Mouse (Mus musculus) testis, postnatal 10 days (tissue): ENCODE measurements around the gene Rab4b.

Experiments
- DNase-seq: peaks from one replicate; pipeline ENCODE4 v3.0.0; 2021; ENCODE audit warnings: low spot score

Rab4b gene

DNA sequence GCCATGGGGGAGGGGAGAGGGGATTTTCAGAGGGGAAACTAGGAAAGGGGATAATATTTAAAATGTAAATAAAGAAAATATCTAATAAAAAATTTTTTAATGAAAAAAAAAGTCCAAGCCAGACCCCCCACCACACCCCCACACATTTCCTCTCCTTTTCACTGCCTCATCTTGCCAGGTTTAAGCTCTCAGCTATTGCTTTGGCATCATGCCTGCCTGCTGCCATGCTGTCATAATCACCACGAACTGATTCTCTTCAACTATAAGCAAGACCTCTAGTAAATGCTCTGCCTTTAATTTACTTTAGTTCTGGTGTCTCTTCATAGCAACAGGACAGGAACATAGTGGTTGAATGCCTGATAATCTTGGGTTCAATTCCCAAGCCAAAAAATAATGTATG is 3.8 kb upstream of the Rab4b start:
- DNase-seq, result no peak

DNA sequence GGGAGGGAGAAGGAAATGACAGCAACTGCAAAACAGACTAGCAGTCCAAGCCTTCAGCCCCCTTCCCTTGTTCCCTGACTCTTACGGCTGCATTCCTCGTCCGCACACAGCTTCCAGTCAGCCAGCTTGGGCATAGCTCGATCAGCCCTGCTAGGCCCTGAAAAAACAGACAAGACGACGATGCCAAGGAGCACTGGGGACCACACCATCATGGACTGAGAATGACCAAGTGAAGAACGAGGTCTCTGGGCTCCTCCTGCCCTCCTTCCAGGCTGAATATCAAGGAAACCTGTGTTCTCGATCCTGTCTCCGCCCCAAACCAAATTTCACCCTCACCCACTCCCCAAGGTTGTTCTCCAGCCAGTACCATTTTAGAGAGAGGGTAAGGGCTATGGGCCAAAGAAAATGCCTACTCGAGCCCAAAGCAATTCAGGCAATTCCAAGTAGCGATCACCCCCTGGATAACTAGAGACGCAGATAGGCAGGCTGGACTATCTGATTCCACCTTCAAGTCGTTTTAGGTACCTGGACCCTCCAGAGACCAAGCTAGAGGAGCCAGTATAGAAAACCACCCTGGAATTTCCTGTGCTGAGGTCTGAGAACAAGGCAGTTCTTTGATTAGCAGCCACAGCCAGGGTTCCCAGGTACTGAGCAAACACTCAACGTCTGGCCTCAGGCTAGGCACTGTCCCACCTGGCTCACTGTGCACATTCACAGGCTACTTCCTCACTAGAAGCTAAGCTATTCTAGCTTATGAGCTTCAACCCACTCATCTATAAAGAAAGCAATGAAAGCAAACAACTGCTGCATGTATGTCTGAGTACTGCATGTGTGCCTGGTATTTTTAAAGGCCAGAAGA is 2.4 kb upstream of the Rab4b start, which contains the start of the genes Gm21983 and Mia:
Gene Gm21983 (minus strand): TSS at position 250 of the 859 bp plus-strand sequence.
Gene Mia (minus strand): TSS at position 321 of the 859 bp plus-strand sequence.
- no peak for DNase-seq

DNA sequence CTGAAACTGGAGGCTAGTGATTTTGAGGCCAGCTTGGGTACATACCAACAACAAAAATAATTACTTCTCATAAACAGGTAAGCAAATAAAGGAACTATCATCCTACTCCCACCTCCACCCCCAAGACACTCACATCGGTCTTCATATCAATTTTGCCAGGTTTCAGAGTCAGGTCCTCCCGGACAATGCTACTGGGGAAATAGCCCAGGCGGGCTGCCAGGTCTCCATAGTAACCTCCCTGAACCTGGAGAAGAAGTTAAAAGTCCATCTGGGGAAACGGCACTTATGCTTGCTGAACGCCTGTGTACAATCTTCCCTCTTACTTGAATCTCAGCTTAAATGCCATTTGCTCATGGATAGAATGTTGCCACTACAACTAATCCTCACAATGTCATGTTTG is 1.3 kb upstream of the Rab4b start:
- DNase-seq, result peak; percentile 69

DNA sequence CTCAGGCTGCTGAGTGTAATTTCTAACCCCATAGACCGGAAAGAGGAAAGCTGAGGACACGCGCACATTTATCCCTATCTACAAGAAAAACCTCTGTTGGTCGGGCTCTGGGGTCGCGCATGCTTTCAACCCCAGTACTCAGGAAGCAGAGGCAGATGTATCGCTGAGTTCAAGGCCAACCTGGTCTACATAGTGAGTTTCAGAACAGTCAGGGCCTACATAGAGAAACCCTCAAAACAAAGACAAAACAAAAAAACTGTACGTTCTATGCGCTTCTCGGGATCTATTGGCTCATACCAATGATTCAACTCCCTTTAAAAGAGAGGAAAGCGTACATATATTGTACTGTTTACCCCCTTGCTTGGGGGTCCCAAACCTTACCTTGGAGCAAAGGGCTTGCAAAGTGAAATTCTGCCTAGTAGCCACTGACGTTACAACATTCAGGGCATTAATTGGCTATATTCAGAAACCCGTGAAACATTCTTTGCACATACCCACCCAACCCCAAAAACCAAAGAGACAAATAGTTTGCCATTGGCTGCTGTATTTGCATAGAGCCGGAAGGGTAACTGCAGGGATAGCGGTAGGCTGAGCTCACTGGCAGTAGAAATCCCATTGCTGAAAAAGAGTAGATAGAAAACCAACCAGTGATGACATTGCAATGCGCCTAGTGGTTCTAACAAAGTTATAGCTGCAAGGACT is 672 bp upstream of the Rab4b start:
- no peak for DNase-seq

DNA sequence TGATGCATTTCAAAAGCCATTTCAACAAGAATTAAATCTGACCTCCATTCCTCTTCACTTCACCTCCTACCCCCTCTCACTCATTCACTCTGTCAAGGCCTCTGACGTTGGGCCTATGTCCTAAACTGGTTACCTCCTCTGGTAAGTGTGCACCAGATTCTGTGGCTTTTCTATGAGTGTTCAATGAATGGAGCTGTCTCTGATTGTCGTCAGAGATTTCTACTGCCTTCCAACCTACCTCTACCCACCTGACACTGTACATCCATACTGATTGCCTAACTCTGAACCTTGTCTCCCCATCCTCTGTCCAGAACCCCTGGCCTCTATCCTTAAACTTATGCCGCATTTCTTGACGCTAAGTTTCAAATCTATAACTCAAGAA is 763 bp downstream of the Rab4b start:
- no peak for DNase-seq

DNA sequence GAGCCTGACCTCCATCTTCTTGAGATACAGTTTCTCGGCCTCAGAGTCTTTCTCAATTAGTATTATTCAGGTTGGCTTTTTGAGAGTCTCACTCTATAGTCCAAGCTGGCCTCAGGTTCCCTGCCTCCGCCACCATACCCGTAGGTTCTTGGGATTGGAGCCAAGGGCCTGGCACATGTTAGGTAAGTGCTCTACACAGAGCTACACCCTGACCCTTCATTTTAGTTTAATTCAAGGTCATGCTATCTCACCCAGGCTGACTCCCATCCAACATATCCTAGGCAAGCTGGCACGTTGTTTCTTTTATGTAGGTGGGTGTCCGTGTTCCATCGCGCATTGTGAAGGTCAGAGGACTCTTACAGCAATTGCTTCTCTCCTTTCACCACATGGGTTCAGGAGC is 3.8 kb downstream of the Rab4b start:
- DNase-seq, result peak; percentile 66

DNA sequence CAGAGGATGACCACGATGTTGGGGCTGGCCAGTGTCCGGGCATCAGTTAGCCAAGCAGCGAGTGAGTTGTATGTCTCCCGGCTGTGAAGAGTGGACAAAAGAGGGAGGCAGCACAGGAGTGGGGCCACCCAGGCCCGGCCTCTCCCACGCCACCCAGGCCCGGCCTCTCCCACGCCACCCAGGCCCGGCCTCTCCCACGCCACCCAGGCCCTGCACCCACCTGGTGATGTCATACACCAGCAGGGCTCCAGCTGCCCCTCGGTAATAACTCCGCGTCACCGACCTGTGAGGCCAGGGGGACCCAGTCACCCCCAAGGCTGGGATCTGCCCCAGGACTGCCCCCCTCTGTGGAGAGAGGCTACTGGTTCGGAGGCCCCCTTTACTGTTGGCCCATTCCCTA is 4.2 kb downstream of the Rab4b start:
- peak; percentile 74 for DNase-seq

DNA sequence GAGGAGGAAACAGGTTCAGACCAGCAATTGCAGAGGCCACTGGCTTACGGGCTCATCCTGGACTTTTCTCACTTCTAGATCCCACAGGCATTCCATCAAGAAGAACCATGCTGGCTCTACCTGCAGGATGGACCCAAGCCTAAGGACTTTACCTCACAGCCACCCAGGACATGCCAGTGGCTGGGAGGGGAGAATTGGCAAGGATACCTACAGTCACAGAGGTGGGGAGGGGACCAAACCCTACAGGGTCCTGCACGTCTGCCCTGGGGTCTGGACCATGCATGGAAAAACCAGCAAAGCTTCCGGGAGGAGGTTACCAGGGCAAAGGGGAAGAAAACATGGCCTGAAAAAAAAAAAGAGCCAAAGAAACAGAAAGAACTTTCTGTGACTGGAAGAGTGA is 7.7 kb downstream of the Rab4b start:
- DNase-seq, result no peak

DNA sequence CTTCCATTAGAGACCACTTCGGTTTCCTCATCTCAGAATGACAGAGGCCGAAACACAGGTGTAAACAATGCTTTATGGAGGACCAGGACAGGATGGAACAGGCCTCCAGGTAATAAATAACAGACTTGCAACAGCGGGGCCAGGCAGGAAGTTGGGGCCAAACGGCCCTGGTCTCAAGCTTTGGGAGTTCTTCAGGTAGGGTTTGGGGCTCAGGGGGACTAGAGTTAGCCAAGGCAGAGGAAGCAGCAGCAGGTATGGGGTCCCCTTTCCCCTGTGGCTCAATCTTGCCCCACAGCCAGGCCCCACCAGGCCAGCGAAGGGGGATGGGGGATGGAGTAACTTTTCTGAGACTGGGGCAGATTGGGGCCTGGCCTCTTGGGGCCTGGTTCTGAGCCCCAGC is 10.3 kb downstream of the Rab4b start:
- no peak for DNase-seq

DNA sequence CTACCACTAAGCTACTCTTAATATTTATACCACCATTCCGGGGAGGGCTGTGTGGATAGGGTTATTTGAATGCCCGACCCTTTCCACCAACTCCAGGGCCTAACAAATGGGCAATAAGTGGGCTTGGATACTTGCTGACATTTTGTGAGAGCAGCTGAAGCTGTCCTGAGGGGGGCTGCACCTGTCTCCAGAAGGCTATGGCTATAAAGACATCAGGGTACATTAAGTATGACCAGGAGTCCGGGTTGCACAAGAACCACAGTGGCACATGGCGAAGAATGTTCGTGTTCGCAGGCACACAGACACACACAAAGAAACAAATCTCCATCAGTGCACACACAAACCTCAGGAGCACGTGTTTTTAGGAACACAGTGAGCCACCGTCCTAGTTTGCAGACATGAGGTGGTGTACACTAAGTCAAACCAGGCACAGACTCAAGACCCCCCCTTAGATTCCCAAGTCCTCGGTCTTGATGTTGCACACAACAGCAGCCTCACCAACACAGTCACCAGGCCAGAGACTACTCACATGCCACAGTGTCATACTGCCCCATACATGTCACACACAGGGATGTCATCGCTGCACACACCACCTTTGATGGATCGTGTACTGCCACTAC is 11.1 kb downstream of the Rab4b start:
- no peak for DNase-seq

DNA sequence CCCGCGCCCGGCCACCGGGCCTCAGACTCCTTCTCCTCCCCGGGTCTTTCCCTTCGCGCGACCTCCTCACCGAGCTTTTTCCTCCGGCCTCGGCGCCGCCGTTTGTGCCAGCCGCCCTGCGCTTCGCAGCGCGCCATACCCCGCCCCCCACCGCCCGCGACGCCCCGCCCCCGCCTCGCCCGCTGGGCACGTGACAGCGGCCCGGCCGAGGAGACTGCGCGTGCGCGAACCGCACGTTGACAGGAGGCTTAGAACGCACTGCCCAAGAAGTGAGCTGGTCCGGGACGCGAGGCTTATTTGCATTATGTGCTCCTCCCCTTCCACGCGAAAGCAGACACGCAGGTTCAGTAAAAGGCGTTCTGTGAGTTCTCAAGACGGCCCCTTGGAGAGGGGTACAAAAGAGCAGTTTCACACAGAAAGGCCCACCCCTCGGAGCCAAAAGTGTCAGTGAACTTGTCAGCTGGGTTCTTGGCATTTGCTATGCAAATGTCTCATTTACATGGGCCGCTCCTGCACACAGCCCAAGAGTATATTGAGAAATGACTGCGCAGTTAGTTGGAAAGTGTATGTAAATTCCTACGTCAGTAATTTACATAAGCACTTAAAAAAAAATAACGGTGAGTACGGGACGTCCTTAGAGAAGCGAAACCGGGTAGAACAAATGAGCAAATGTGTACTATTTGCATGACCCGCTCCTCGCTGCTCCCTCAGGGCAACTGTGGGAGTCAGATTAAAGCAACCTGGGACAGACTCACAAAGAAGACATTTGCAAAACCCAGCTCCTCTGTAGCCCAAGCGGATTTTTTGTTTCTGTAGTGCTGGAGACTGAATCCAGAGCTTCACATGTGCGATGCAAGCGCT is 11.9 kb downstream of the Rab4b start, which contains the start of gene Egln2:
Gene Egln2 (minus strand): TSS at position 189 of the 861 bp plus-strand sequence.
- peak; percentile 98 for DNase-seq

DNA sequence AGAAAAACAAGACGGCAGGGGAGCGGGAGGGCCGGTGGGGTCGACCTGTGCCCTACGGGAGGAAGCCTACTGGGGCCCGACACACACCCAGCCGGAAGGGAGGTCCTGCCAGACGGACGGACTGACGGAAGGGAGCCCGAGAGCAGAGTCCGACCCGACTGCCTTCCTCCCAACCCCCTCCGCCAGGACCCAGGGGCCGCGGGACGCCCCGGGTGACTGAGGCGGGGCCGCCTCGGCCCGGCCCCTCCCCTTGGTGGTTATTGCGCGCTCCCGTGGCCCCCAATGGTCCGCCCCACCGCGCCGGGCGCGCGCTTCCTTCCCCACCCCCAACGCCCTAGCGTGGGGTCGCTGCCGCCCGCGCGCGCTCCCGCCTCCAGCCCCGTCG is 12.5 kb downstream of the Rab4b start:
- peak; percentile 93 for DNase-seq

DNA sequence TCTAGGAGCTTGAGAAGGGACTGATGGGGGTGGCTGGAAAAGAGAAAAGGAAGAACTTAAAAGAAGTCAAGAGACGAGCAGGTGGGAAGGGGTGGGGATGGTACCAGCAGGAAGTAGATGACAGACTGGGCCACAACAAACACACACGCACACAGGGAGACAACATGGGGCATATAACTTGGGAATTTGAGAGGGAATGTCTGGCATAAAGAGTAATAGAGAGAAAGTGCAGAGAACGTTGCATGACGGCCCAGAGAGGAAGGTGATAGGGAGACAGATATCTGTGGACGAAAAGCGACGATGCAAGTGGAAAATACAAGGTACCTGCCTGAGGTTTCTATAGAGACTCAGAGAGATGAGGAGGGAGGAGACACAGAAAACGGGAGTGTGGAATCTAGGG is 13.0 kb downstream of the Rab4b start:
- no peak for DNase-seq

DNA sequence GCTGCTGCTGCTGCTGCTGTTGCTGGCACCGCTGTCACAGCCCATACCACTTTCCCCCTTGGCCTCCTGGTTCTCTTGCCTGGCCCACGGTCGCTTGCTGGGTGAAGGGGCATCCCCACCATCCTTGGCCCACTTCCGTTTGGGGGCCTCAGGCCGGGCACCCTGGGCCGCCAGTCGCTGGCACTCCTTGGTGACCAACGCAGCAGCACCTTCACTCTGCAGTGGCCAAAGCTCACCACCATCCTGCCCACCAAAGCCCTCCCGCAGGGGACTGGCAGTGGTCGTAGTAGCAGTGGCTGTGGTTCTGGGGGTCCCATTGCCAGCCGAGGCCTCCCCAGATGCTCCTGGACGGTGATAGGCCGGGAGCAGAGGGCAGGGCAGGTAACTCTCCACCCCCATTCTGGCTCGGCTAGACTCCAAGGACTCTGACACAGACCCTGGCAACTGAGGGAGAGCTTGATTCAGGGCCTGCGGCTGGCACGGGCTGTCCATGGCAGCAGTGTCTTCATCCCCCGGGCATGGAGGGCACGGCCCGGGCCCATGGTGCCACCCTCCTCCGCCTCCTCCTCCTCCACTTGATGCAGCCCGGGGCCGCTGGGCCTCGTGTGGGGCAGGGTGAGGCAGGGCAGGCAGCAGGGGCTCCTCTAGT is 13.6 kb downstream of the Rab4b start:
- DNase-seq, result peak; percentile 68

DNA sequence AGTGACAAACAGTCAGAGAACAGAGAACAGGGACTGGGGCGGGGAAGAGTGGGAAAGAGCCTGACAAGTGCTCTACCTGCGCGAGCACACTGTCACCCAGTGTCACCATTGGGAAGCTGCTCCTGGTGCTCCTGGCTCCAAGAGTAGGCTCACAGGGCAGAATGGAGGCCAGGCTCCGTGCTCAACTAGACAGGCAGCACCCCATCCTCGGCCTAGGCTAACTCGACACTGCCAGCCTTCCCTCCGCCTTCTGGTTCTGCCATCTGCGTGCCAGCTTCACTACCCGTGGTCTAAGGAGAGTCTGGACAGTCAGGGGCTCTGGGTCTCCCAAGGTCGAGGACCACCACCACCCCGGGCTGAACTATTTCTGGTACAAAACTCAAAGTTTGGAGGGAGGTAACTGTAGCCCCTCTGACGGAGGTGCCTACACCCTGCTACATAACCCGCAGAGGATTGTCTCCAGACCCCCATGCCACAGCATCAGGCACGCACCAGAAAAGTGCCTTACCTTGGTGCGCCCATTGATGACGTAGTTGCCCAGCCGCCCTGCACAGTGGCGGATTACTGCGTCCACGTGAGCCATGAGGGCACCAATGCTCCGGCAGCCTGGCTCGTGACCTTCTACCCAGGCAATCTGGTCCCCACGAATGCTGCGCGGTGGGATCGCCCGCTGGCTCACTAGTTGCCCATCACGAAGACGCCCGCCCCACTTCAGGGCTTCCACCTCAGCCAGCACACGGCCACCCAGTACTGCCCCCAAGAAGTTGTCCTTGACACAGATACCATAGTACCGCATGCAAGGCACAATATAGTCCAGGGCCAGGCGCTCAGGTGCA is 14.4 kb downstream of the Rab4b start:
- peak; percentile 64 for DNase-seq

DNA sequence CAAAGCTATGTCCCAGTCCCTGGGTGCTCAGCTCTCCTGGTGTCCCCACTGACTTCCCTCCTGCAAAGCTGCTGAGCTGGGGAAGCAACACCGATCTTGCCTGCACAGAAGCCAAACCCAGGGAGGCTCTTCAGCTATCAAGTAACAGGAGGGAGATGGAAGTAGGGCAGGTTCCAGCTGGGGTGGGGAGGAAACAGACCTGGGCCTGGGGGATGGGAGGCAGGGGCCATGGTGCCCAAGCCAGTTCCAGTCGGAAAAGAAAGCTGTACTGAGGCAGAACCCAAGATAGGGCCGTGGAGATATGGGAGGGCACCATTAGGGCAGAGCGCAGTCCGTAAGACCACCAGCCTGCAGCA is 15.3 kb downstream of the Rab4b start:
- no peak for DNase-seq

DNA sequence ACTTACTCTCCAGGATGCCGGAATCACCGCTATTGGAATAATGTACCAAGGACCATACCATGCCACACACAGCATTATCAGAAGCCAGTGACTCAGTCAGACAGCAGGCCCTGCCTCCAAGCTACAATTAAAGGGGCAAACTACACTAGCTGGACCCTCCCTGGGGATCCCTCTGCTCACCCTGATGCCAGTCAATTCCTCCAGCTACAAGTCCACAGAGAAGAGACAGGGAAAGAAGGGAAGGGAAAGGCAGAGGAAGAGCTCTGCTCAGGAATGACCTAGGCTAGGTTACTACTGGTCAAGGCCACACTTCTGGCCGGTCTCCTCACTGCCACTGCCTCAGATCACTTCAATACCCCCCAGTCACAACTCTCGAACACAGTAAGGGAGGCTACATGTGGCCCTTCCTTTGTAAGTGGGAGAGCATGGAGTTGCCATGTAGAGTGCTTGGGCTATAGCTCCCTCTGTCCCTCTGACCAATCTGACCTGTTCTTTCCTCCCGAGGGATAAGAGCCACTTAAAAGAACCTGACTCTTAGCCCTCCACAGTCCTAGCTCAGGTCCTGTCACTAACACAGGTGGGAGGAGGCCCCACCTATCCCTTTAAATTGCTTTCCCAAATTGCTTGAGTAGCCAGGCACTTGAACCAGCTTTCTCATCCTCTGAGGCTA is 15.8 kb downstream of the Rab4b start:
- peak; percentile 37 for DNase-seq

DNA sequence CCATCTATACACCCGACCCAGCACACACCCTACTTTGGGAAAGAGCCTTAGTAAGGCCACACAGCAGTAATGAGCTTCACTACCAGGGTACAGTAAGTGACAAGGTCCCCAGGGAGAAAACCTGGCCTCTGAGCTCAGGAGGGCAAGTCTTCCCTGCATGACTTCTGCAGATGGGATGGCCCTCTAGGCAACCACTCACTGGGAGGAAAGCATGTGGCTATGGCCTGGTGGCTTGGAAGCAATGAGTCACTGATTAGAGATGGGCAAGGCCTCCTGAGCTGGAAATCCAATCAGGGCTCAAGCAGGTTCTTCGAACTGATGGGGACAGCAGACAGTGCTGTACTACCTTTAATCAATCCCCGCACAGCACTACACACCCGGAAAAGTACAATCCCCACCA is 17.0 kb downstream of the Rab4b start:
- peak; percentile 38 for DNase-seq

DNA sequence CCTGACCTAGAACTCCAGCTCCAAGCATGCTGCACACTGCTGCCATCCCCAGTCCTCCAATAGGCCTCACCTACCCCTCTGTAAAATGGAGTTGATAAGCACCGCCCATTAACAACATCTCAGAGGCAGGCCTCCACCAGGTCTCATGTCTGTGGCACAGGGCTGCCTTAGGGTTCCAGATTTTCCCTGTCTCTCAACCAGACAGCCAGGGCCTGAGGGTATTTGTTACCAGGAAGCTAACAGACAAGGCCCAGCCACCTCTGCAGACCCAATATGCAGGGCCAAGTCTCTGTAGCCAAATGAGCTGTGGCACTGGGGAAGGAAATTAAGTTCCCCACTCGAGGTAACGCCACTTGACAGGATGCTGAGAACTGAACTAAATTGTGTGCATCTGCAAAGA is 17.8 kb downstream of the Rab4b start:
- DNase-seq, result peak; percentile 35

DNA sequence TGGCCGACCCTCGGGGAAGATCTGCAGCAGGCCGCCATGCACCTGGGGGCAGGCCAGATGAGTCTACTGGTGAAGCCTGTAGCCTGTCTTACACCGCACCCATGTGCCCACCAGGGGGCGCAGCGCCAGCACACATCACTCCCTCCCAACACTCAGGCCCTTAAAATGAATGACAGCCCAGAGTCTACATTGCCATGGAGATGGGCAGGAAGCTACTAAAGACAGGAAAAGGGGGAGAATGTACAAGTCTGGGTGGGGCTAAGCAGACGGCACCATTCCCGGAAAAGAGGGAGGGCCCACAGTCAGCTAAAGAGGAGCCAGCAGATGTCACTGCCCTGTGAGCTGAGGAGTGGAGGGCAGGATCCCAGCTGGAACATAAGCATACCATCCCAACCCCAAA is 18.8 kb downstream of the Rab4b start:
- DNase-seq, result peak; percentile 92
